Mouse (Mus musculus) cerebellum, adult 2 months (tissue): ENCODE measurements around the gene Gm5136.

ENCODE experiments used
- CTCF ChIP-seq: fragments of 200-500 bp; IDR thresholded peaks from 2 replicates; pipeline ENCODE4 v1.5.1; 2011; ENCODE audit warnings: low read depth, mild to moderate bottlenecking, control low read depth, low read length, moderate library complexity, borderline replicate concordance; ENCODE audit not compliant: insufficient read depth
- POLR2A ChIP-seq: fragments of 200-500 bp; IDR thresholded peaks from 2 replicates; pipeline ENCODE4 v1.6.1; 2011; ENCODE audit warnings: low read length, control low read depth, borderline replicate concordance; ENCODE audit not compliant: insufficient read depth

GRCm38 (mm10) chr10:108733982-108734381 lies 34.0 kb upstream of the Gm5136 start:
- peak; percentile 60; the same call in 1 of the 2 replicates for TF ChIP-seq CTCF
- no peak for TF ChIP-seq POLR2A
